Mouse (Mus musculus): Measurements from ENCODE around the gene Gm18336. TPM values are rescaled to one million over a fixed set of nuclear protein-coding genes. Genes with fewer than 3 reads are reported as not detected.

The Gm18336 gene
- total RNA-seq (2023; ENCODE audit: inconsistent age), result not detected in 4 replicates

GRCm38 (mm10) chrX:73398636-73399035 lies at the start of gene Gm18336:
Gene Gm18336, minus strand, starts transcription at chrX:73398736.

GRCm38 (mm10) chrX:73435252-73435651 lies 36.7 kb upstream of the Gm18336 start, which contains the start of gene Trex2:
Gene Trex2, minus strand, starts transcription at chrX:73435344.

GRCm38 (mm10) chrX:73410880-73411517 lies 12.5 kb upstream of the Gm18336 start, which contains the start of gene Zfp92:
Gene Zfp92, plus strand, starts transcription at chrX:73411096.

Other genes starting within 250 kb of the Gm18336 start
- gene Xlr5b, start 249.9 kb downstream of the Gm18336 start, total RNA-seq (2023; ENCODE audit: inconsistent age), result not detected in 4 replicates
- 0.21 TPM in 1 of 4 replicates, not detected in the others for gene DXBay18, start 249.3 kb downstream of the Gm18336 start, total RNA-seq (2023; ENCODE audit: inconsistent age)
- gene Spin2d, start 221.7 kb downstream of the Gm18336 start, total RNA-seq (2023; ENCODE audit: inconsistent age), result not detected in 4 replicates
- gene Xlr3b, start 206.5 kb downstream of the Gm18336 start, total RNA-seq (2023; ENCODE audit: inconsistent age), result 1.5 to 2.8 TPM (median 2.0 TPM) in 4 replicates
- 11.2 to 16.7 TPM (median 13.7 TPM) in 4 replicates for gene Xlr4b, start 184.4 kb downstream of the Gm18336 start, total RNA-seq (2023; ENCODE audit: inconsistent age)
- 12.3 to 14.9 TPM (median 13.4 TPM) in 4 replicates for gene F8a, start 170.4 kb downstream of the Gm18336 start, total RNA-seq (2023; ENCODE audit: inconsistent age)
- 3.2 to 5.3 TPM (median 4.2 TPM) in 4 replicates for gene Xlr4c, start 155.6 kb downstream of the Gm18336 start, total RNA-seq (2023; ENCODE audit: inconsistent age)
- gene Xlr3c, start 133.3 kb downstream of the Gm18336 start, total RNA-seq (2023; ENCODE audit: inconsistent age), result 0.35 TPM in 1 of 4 replicates, not detected in the others
- gene Xlr5a, start 105.8 kb downstream of the Gm18336 start, total RNA-seq (2023; ENCODE audit: inconsistent age), result not detected in 4 replicates
- not detected in 4 replicates for gene Xlr5c, start 105.8 kb downstream of the Gm18336 start, total RNA-seq (2023; ENCODE audit: inconsistent age)
- not detected in 4 replicates for gene Gm45015, start 61.9 kb downstream of the Gm18336 start, total RNA-seq (2023; ENCODE audit: inconsistent age)
- 24.0 to 32.8 TPM (median 26.6 TPM) in 4 replicates for gene Zfp275, start 56.1 kb downstream of the Gm18336 start, total RNA-seq (2023; ENCODE audit: inconsistent age)
- gene Zfp92, start 12.4 kb upstream of the Gm18336 start, total RNA-seq (2023; ENCODE audit: inconsistent age), result not detected in 4 replicates
- 0.54 TPM in 1 of 4 replicates, not detected in the others for gene Trex2, start 36.6 kb upstream of the Gm18336 start, total RNA-seq (2023; ENCODE audit: inconsistent age)
- 19.5 to 22.9 TPM (median 21.4 TPM) in 4 replicates for gene Haus7, start 60.3 kb upstream of the Gm18336 start, total RNA-seq (2023; ENCODE audit: inconsistent age)
- gene Bgn, start 84.9 kb upstream of the Gm18336 start, total RNA-seq (2023; ENCODE audit: inconsistent age), result 0.29 to 0.94 TPM (median 0.44 TPM) in 4 replicates
- gene Atp2b3, start 104.3 kb upstream of the Gm18336 start, total RNA-seq (2023; ENCODE audit: inconsistent age), result not detected in 4 replicates
- gene Dusp9, start 240.7 kb upstream of the Gm18336 start, total RNA-seq (2023; ENCODE audit: inconsistent age), result 0.24 TPM in 1 of 4 replicates, not detected in the others